Mouse (Mus musculus): ENCODE measurements at regions not wholly inside any gene's neighbourhood (a gene's known extent, or its start where the extent isn't known, plus 50 kb on each side); places are given as distances from the start of the nearest gene placed in this dataset.
"Not testable (repeated sequence)": the region's sequence is repeated elsewhere in the genome, so short reads cannot be mapped to it uniquely, and the experiment has no call there.

- no peak for DNase-seq (ENCODE audit: low spot score)
Measured at GRCm38 (mm10) chr12:77854281-77855075, 339.6 kb upstream of the Gm6657 start.

DNA sequence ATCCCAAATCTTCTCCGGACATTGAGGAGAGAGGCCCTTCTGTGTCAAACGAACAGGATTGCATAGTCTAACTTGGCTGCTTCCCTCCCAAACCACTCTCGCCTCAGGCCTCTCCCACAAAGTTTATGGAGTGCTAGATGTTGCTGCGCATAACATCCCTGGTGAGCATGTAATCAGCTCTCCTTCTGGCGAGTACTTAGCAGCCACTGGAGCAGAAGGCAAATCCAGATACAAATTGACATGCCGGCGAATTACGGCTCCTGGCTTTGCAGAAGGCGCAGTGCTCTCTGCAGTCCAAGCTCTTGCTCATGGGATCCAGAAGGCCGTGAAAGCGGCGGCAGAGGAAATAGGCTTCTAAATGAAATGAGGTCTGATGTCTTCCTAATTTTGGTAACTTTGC is 338.2 kb upstream of the Gm6657 start:
- DNase-seq (ENCODE audit: low spot score): no peak

- DNase-seq (ENCODE audit: low spot score): no peak
Measured at GRCm38 (mm10) chr12:77857281-77857680, 336.8 kb upstream of the Gm6657 start.

GRCm38 (mm10) chr12:77860769-77861557 is 333.1 kb upstream of the Gm6657 start:
- DNase-seq (ENCODE audit: low spot score): no peak

GRCm38 (mm10) chr12:77867947-77868495 is 326.0 kb upstream of the Gm6657 start:
- no peak for DNase-seq (ENCODE audit: low spot score)

DNA sequence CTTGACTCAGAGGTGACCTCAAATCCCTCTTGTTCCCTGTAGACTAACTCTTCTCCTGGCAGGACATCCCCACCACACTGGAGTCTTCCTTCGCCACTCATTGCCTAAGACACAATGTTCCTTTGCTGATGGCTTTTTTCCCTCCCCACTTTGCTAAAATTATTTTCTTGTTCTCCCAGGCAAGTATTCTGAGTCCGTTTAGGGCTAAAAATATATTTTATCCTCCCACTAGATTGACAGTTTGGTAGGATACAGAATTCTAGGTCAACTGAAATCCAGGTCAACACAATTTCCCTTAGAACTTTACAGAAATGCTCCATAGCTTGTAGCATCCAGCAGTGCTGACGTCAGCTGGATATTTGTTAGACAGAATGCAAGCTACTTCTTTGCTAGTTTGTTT is 324.7 kb upstream of the Gm6657 start:
- no peak for DNase-seq (ENCODE audit: low spot score)

- DNase-seq (ENCODE audit: low spot score): no peak
Measured at GRCm38 (mm10) chr12:77887335-77887734, 306.7 kb upstream of the Gm6657 start.

- DNase-seq (ENCODE audit: low spot score): no peak
Measured at GRCm38 (mm10) chr12:77891452-77891851, 302.6 kb upstream of the Gm6657 start.

DNA sequence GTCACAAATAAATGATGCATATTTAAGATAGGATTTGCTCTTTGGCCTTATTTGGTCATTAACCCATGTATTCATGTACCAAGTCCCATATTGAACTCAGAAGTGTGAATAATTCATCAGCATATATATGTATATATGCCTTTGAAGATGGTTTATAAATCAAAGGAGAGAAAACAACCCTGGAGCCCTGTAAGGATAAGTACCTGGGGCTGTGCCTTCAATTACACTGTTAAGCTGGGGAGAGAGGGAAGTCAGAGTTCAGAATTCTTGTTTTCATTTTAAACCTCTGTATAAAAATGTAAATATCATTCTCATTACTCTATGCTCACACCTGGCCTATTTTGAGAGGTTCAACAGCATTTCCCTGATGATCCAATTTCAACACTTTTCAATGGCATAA is 299.8 kb upstream of the Gm6657 start:
- DNase-seq (ENCODE audit: low spot score): no peak

DNA sequence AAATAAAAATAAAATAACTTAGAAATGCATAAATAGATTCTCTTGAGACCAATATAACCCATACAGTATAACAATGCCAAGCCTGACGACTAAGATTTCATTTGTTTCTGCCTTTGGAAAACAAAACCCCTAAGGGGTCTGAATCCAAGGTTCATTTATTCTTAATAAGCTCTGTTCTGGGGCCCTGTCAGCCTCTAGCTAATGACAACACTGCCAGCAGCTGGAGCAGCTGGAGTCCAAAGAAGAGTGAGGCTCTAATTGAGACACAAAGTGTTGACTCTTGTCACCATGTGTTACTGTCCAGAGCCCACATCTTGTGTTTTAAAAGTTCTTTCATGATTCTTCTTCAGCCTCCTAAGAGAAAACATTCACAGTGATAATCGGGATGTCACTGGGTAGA is 298.5 kb upstream of the Gm6657 start:
- no peak for DNase-seq (ENCODE audit: low spot score)

- DNase-seq (ENCODE audit: low spot score): not testable (repeated sequence)
Measured at GRCm38 (mm10) chr12:77898974-77899373, 295.1 kb upstream of the Gm6657 start.

DNA sequence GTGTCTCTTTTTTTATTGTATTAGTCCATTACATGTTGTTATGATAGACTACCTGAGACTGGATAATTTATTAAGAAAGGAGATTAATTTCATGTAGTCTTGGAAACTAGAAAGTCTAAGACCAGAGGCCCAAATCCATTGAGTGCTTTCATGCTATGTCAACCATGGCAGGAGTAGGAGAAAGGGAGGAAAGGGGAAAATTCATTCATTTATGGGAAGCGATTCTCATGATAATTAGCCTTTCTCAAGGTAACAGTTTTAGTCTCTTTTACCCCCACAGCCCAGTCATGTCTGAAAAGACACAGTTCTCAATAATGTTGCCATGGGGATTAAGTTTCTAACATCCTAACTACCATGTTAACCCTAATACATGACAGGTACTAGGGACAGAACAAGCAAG is 292.8 kb upstream of the Gm6657 start:
- DNase-seq (ENCODE audit: low spot score): no peak

- no peak for DNase-seq (ENCODE audit: low spot score)
Measured at GRCm38 (mm10) chr12:77912863-77913554, 281.0 kb upstream of the Gm6657 start.

GRCm38 (mm10) chr12:77928729-77929128 is 265.3 kb upstream of the Gm6657 start:
- DNase-seq (ENCODE audit: low spot score): no peak

DNA sequence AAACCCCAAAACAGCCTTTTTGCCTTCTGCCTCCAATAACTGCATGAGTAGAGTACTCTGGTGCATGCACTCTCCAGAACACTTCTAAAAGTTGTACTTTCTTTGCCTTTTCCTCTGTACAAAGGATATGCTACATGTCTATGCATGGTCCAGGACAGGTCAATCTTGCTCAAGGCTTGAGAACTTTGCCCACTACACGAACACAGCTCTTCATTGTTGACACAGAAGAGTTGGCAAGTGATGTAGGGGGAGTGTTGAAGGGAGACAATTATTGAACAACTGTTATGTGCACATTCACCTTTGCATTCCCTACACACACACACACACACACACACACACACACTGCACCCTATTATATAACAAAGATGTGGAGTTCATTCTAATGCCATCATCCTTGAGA is 264.5 kb upstream of the Gm6657 start:
- no peak for DNase-seq (ENCODE audit: low spot score)

DNA sequence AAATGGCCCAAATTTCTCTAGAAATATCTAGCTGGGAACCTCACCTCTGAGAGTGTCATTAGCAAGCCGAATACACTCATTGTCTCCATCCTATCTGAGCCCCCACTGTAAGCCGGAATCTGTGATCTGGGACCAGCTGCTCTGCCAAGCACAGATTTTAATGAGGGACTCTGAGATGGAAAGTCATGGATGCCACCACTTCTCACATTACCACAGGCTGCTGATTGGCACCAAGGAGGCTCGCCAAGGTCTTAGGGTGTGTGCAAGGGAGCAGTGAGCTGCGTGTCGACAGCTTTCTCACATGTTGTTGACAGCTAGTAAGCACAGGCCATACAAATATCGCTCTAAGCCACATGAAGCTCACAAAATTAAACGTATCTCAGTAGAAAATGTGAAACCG is 250.1 kb upstream of the Gm6657 start:
- no peak for DNase-seq (ENCODE audit: low spot score)

DNA sequence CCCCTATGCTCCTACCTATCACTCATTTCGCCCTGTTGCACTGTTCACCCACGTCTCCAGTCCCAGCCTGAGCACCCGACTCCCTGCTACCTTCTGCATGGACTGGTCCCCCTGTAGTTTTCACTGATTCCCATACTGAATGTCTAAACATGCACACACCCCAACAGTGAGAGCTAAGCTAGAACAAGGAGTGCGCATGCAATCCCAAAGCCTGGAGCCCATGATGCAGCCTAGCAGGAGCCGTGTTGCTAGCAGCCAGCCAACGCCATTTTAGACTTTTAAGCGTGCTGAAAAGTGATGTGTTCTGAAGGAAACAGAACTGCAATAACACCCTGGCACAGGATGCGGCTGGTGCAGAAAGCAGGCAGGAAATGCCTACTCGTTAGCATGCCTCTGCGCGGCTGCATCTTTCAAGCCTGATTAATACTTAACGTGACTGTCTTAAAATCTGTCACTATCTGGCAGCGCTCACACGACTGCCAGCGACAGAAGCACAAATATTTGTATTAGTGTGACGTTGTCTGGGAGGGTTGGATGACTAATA is 244.5 kb upstream of the Gm6657 start:
- DNase-seq (ENCODE audit: low spot score): peak; percentile 5

DNA sequence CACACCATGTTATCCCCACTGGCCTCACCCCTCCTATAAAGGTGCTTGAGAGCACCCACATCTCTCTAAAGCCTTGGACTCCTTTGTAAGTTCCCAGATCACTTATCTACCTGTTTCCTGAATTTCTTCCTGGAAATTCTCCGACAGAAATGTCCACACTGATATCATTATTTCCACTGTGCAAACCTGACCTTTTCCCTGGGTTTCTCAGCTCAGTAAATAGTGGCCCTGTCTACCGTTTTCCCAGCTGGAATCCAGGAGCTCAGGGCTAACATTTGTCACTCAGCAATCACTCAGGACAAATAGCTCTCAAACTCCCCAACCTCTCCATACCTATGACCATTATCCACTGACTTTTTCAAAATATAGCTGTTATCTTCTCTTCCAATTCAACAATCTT is 241.6 kb upstream of the Gm6657 start:
- no peak for DNase-seq (ENCODE audit: low spot score)

DNA sequence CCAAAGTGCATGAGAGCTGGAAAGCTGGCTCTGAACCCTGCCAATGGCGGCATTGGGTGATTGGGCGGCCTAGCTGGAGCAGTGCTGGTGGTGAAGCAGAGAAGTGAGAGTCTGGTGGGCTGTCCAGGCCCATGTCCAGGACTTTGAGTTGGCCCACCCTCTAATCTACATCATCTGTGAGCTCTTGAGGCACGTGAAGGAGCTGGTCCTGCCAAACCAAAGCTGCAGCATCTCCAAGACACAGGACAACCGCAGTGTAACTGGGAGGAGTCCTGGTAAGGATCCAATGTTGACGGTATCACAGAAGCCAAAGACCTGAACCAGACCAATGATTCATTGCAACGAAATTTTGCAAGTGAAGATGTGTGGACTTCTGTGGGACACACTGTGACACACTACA is 231.4 kb upstream of the Gm6657 start:
- DNase-seq (ENCODE audit: low spot score): peak; percentile 4

GRCm38 (mm10) chr12:77968543-77968942 is 225.5 kb upstream of the Gm6657 start:
- DNase-seq (ENCODE audit: low spot score): no peak

DNA sequence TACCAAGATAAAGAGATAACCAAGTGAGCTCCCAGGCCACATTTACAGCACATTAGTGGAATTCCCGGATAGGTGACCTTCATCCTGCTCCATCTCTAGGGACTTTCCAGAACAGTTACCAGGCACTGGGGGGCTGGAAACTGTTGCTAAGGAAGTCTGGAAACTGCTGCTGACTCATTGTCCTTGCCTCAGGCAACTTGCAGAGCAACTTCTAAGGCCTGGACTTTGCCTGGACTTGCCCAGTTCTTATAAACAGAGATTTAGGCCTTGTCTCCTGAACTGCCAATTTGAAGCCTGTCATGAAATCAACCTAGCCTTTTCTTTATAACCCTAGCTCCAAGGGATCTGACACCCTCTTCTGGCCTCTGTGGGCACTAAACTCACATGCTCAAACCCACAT is 224.0 kb upstream of the Gm6657 start:
- no peak for DNase-seq (ENCODE audit: low spot score)

GRCm38 (mm10) chr12:77972165-77972564 is 221.9 kb upstream of the Gm6657 start:
- DNase-seq (ENCODE audit: low spot score): no peak
